Mouse (Mus musculus) thymus, postnatal 25 days (tissue): ENCODE measurements at regions not wholly inside any gene's neighbourhood (a gene's known extent, or its start where the extent isn't known, plus 50 kb on each side); places are given as distances from the start of the nearest gene placed in this dataset.

Source experiments
- DNase-seq: peaks from one replicate; pipeline ENCODE4 v3.0.0; 2022

- DNase-seq: no peak
These were observed 507.1 kb upstream of the Klf4 start for GRCm38 (mm10) chr4:56039327-56039726.

DNA sequence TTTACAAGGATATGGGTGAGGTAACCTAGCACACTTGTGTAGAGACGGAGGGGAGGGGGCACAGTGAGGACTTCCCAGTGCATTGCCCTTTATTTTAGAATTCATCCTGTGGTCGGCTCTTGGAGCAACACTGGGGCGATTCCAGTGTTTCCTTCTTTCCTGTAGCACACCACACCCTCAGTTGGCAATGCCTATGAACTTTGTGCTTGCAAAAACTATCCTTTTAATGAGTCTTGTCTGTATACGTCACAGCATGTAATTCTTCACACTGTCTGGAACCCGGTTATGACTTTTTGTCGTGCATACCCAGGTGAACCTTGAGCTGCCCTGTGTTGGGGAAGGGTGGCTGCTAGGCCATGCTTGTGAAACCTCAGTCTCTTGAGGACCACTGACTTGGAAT is 504.1 kb upstream of the Klf4 start:
- DNase-seq: no peak

GRCm38 (mm10) chr4:56035543-56035942 is 503.3 kb upstream of the Klf4 start:
- DNase-seq: no peak

DNA sequence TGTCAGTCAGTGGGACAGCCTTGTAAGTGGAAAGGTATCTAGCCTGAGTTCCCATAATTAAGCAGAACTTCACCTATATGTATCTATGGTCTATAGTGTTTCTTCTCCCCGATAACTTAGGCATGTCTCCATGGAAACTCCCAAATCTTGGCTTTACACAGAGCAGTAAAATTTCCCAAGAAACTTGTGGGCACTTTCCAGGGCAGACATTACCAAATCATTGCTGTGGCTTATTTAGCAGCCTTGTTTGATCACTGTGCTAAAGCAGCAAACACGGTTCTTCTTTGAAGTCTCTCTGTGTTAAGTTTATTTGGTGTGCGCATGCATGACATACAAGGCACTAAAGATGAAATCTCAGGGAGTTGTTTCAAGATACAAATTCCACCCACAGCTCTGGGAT is 496.2 kb upstream of the Klf4 start:
- DNase-seq: no peak

- no peak for DNase-seq
These were observed 495.0 kb upstream of the Klf4 start for GRCm38 (mm10) chr4:56027258-56027657.

DNA sequence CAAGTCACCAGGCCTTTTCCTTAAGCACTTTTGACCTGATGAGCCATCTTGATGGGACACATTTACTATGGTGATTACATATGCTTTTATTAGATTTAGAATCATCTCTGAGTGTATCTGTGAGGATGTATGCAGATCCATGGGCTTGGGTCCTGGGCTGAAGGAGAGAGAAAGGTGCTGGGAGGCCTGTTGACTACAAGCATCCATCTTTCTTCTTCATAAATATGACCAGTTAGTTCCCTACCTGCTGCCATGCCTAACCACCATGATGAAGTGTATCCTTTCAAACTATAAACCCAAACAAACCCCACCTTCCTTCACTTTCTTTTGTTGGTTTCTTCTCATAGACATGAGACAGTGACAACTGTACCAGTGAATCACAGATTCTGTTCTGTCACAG is 492.2 kb upstream of the Klf4 start:
- no peak for DNase-seq

- DNase-seq: no peak
These were observed 485.9 kb upstream of the Klf4 start for GRCm38 (mm10) chr4:56018212-56018611.

DNA sequence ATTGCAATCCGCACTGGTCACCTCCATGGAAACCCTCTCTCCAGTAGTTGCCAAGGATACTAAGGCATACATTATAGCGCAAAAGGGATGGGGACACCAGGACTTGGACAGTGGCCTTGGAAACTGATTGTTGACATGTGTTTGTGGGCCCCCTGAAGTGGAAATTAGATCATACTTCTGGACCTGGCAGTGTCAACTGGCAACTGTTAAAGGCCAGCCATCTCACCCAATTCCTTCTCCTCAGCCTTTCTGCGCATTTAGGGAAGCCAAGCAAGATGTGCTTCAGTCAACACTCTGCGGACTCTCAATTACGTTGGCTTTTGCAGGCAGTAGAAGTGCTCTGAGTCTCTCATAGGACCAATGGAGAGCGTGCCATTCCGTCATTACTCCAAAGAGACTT is 483.2 kb upstream of the Klf4 start:
- DNase-seq: no peak

- no peak for DNase-seq
These were observed 476.0 kb upstream of the Klf4 start for GRCm38 (mm10) chr4:56008287-56008686.

- no peak for DNase-seq
These were observed 472.0 kb upstream of the Klf4 start for GRCm38 (mm10) chr4:56004227-56004626.

DNA sequence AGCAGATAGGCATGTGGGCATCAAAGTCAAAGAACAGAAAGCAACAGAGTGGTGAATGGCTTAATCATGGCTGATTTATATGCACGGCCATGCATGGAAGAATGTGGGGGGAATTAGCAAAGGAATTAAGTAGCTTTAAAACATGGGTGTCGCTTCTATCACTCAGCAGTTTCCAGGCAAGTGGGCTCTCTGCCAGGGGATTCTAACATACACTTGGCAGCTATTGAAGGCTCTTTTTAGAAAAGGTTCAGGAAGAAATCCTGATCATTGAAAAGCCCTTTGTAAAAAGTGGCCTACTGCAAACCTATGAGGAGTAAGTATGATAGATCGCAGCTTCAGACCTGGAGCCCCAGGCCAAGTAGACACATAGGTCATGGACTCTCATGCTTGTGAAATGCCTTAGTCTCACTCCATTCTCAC is 469.1 kb upstream of the Klf4 start:
- no peak for DNase-seq

DNA sequence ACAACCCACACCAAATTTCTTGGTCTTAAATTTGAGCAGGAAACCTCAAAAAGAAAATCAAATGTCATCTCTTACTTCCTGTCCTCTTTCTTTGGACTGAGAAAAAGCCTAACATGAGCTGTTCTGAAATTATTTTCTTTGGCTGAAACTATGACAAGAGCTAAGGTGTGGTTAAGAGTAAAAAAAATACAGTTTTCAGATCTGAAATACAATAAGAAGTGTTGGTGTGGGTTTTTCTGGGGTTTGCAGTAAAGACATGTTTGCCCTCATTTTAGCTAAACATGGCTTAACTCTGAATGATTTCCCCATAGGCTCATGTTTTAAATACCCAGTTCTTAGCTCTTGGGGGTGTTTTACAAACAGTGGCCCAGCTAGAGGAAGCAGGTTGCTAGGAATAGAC is 451.8 kb upstream of the Klf4 start:
- DNase-seq: no peak

DNA sequence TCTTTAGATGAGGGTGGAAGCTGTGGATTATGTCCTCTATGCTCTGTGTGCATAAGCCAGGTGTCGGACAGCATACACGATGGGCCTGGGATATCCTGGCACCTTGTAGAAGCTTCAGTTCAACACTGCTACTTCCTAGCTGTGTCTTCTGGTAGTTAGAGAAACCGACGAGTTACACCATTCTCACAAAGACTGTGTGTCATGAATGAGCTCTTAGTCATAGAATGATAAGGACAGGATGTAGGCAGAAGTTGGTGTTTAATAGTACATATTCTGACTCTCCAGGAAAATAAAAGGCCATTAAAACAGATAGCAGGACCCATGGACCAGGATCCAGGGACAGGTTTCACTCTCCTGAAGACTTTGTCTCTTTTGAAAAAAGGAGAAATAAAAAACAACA is 446.3 kb upstream of the Klf4 start:
- DNase-seq: no peak

DNA sequence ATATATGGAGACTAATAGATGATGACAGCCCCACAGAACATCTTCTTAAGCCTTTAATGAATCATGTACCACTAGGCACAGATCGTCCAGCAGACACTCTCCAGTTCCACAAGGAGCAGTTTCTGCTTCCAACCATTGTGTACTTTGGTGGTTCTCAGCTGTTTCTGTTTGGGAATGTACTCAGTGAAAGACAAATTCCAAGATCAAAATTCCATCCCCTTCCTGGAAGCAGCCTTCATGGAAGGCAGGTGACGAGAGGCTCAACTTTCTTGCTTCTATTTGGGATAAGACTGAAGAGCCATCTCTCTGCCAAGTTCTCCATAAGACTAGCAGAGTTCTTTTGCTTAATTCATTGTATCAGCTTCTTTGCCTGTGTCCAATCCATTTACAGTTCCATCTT is 444.0 kb upstream of the Klf4 start:
- DNase-seq: no peak

DNA sequence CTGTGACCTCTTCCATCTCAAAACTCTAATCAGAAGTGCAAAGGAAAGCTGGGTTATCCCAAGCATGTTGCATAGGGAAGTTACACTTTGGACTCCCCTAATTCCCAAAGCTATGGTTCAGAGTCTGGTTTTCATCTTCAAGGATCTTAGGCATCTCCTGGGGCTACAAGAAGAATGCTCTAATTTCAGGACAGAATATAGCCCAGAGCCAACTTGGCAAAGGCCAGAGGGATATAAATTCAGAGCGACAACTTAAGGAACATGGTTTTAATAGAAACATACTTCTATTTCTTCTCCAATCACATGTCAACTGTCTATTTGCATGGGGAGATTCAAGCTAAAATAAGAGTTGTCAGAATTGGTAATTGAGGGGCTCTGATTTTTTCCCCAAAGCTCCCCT is 441.4 kb upstream of the Klf4 start:
- no peak for DNase-seq

DNA sequence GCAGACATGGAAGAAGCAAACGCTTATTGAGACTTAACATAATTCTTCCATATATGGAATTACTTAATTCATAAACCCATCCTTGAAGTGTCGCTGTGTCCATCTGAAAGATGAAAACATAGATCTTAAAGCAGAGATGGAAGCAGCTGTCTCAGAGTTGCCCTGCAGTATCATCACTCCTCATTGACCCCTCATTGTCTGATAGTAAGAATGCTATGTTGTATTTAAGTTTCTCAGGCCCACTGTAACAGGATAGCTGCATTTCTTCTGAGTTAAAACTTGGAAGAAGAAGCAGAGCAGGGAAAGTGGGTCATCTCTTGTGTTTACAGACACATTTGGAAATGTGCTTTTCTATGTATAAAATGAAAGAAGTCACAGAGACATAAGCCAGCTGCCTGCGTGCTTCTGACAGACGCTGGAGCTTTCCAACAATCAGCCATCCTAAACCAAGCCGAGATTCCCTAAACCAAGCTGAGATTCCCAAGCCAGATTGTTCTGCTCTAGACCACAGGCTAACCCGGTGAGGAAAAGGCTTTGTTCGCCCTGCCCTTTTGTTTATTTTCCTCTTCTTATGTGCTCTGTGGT is 440.1 kb upstream of the Klf4 start:
- no peak for DNase-seq

DNA sequence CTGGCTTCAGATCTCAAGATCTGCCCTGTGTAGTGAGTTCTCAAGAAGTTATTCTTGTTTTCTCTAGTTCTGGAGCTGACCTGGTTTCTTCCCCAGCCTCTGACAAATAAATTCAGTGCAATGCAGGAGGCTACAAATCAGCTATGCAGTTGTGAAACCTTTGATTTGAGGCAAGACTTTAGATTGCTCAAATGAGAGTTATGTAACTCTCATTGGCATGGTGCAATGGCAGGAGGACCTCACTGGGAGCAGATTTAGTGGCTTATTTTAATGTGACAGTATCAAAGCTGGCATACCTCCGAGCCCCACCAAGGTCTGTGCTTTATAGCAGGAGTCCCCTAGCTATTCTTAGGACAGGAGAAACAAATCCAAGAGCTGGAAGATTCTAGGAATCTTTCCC is 427.8 kb upstream of the Klf4 start:
- no peak for DNase-seq

GRCm38 (mm10) chr4:55953701-55954100 is 421.4 kb upstream of the Klf4 start:
- DNase-seq: no peak

DNA sequence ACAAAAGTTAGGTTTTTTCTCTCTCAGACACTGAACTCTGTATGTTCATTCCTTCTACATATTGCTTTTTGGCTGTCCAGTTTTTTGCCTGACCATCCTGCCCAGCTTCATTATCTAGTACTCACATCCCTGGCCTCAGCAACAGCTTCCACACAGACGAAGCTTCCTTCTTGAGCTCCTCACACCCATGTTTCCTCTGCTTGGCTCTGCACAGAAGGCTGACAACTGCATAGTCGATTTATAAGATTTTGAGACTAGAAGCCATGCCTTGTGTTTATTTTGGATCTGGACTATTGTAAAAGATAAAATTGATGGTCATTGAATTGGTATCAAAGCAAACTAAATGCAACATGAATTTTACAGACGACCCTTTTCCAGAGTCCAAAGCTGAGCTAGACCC is 420.0 kb upstream of the Klf4 start:
- no peak for DNase-seq

DNA sequence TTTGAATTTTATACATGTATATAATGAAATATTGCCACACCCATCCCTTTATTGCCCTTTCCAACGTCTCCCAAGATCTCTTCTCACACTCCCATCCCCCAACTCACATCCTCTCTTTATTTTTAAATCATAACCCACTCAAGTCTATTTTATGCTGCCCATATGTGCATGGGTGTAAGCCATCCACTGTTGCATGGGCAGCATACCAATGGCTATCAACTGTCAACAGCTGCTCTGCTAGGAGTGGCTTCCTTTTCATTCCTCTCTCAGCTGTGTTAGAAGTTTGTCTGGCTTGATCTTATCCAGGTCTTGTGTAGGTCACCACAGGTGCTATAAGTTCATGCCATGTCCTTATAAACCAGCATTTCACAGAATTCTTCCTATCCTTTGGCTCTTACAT is 409.2 kb upstream of the Klf4 start:
- DNase-seq: no peak

DNA sequence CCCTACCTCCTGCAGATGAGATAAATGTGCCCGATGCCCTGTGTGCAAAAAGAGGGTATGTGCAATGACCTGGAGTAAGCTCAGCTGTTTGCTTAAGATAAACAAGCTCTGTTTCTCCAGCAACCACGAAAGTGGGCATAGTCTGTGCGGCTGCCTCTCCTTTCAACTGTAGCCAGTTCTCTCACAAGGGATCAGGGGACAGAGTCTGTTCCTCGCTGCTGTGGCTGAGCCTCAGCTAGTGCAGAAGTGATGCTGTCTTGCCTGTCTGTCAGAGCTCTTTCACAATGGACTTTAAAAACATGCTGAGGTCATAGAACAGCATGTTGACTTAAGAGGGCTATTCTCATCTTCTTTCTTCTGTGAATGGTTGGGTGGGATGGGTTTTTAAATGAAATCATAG is 406.1 kb upstream of the Klf4 start:
- no peak for DNase-seq

GRCm38 (mm10) chr4:55937833-55938232 is 405.6 kb upstream of the Klf4 start:
- no peak for DNase-seq

GRCm38 (mm10) chr4:55929141-55929782 is 397.0 kb upstream of the Klf4 start:
- DNase-seq: no peak

DNA sequence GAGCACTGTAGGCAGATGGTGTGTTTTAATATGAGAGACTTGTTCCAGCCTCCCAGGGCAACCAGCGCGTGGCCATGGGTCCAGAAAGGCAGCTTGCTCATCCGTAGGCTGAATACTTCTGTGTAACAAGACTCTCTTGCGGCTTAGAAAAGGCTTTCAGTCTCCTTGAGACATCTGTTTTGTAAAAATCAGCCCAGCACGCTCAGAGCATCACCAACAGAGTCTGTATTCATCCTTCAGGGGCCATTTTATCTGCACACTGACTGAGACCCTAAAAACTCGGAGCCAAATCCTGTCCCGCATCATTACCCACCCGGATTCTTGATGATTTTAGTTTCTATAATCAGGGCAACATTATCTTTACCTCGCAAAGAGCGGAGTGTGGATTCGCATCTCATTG is 396.4 kb upstream of the Klf4 start:
- no peak for DNase-seq

- no peak for DNase-seq
These were observed 395.9 kb upstream of the Klf4 start for GRCm38 (mm10) chr4:55928196-55928595.
